Mouse (Mus musculus): Measurements from ENCODE around the gene Lmo2.

DNA sequence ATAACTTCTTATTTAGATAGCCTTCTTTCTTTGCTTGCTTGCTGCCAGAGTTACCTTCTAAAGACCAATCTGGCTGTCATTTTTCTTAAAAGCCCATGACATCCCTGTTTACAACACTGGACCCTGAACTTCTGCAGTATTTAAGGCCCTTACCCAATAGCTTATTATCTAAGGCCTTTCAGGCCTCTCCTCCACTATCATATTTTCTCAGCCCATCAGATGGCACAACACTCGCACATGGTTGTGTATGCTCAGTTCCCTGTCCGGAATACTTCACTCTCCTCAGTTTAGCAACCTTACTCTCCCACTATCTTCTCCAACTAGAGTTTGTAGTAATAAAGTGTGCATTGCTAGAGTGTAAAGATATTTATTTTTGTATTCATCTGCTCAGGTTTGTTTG, 71.3 kb downstream of the Lmo2 start:
- TF ChIP-seq CTCF (IDR thresholded peaks at IDR 0.05; ENCODE audit: borderline replicate concordance, insufficient read depth, low read depth, low read length) (no peak), POLR2A (IDR thresholded peaks at IDR 0.05; ENCODE audit: borderline replicate concordance, insufficient read depth, low read length) (no peak)
